Mouse (Mus musculus) cerebellum, adult 2 months (tissue): Measurements from ENCODE around the gene Dhx38. TPM values are rescaled to one million over a fixed set of nuclear protein-coding genes. Genes with fewer than 3 reads are reported as not detected.
A peak's percentile ranks its signal among the peaks of the same experiment; 100 is the strongest.

Experiments used
- DNase-seq, 2 experiments: peaks; one replicate each; pipeline ENCODE4 v3.0.0; 2021
- H3K27ac ChIP-seq: fragments of 200-500 bp; 2 replicates; pipeline ENCODE4 v1.5.1; 2012; ENCODE audit warnings: low read length, control low read depth, inconsistent platforms; ENCODE audit not compliant: insufficient read depth
- H3K27me3 ChIP-seq: fragments of 200-500 bp; 2 replicates; pipeline ENCODE4 v1.6.1; 2012; ENCODE audit warnings: inconsistent platforms, mild to moderate bottlenecking, low read length, moderate library complexity; ENCODE audit not compliant: control insufficient read depth, insufficient read depth
- H3K4me1 ChIP-seq: fragments of 200-500 bp; 2 replicates; pipeline ENCODE4 v1.6.1; 2011; ENCODE audit warnings: low read length; ENCODE audit not compliant: control insufficient read depth, insufficient read depth
- H3K4me3 ChIP-seq: fragments of 200-500 bp; replicated peaks from 2 replicates; pipeline ENCODE3; 2011; ENCODE audit warnings: mild to moderate bottlenecking, low read depth, low read length, control low read depth; ENCODE audit not compliant: insufficient read depth
- CTCF ChIP-seq: fragments of 200-500 bp; IDR thresholded peaks from 2 replicates; pipeline ENCODE4 v1.5.1; 2011; ENCODE audit warnings: low read depth, mild to moderate bottlenecking, control low read depth, low read length, moderate library complexity, borderline replicate concordance; ENCODE audit not compliant: insufficient read depth
- POLR2A ChIP-seq: fragments of 200-500 bp; IDR thresholded peaks from 2 replicates; pipeline ENCODE4 v1.6.1; 2011; ENCODE audit warnings: low read length, control low read depth, borderline replicate concordance; ENCODE audit not compliant: insufficient read depth
- WGBS: fragments of 180-500 bp; shearing (Covaris S2); methylation state at CpG from one replicate; pipeline ENCODE4 v1.1.7; 2018; 5-methylcytosine and 5-hydroxymethylcytosine counted together
- polyA plus RNA-seq: library from polyadenylated mRNA; depleted of rRNA; stranded (reverse); fragments of >200 nt; gene quantifications from 2 replicates; pipeline ENCODE4 v1.2.3, GENCODE M21; 2012; rRNA removed

The Dhx38 gene
- polyA plus RNA-seq, 1 experiment: 23.8 TPM

- Histone ChIP-seq H3K4me1 (no peaks in the 10 kb centered on the region), H3K27ac (no peak overlapping the region), H3K4me3 (no peak overlapping the region), H3K27me3 (no peaks in the 10 kb centered on the region)
- WGBS: 64% methylated on average over 5 of the region's 5 CpGs
- DNase-seq: no peak
- TF ChIP-seq POLR2A (no peak), CTCF (no peak)
Observed at GRCm38 (mm10) chr8:109542165-109542564, 23.5 kb downstream of the Dhx38 start.

GRCm38 (mm10) chr8:109536703-109537102 lies 29.0 kb downstream of the Dhx38 start:
- TF ChIP-seq CTCF (peak; percentile 55), POLR2A (no peak)
- Histone ChIP-seq H3K4me1 (no peaks in the 10 kb centered on the region), H3K27ac (no peak overlapping the region), H3K4me3 (no peak overlapping the region), H3K27me3 (no peaks in the 10 kb centered on the region)
- WGBS: 10% methylated on average over 5 of the region's 5 CpGs
- DNase-seq: peak; percentile 42 to 65

DNA sequence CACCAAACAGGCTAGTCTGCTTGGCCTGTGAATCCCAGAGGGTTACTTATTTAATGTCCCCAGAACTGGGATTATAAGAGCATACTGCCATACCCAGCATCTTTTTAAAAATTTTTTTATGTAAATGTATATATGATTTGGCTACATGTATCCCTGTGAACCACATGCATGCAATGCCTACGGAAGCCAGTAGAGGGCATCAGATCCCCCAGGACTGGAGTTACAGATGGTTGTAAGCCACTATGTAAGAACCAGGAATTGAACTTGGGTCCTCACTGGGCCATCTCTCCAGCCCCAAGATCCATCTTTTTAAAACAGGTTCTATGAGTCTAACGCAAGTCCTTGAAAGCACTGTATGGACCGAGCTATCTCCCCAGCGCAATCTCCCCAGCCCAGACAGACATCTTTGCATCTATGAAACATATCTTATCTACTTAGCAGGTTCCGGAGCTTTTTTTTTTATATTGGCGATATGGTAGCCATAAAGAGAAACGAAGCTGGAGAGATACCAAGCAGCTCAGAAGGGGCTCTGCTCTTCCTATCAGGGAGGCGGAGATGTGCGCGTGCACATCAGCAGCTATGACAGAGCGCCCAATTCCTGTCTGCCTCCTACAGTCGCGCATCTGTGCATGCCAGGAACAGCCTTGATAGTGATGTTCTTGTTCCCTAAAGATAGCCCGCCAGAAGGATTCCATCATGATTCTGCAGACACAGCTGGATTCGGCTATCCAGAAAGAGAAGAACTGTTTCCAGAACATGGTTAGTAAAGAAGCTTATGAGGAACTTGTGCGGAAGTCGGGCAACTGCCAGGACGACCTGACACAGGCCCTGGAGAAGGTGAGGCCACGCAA lies 30.3 kb downstream of the Dhx38 start:
- TF ChIP-seq POLR2A (no peak), CTCF (peak; percentile 30; the same call in 1 of the 2 replicates)
- Histone ChIP-seq H3K27ac (no peak overlapping the region), H3K27me3 (no peaks in the 10 kb centered on the region), H3K4me1 (no peaks in the 10 kb centered on the region), H3K4me3 (no peak overlapping the region)
- 86% methylated on average over 19 of the region's 19 CpGs for WGBS
- no peak for DNase-seq

DNA sequence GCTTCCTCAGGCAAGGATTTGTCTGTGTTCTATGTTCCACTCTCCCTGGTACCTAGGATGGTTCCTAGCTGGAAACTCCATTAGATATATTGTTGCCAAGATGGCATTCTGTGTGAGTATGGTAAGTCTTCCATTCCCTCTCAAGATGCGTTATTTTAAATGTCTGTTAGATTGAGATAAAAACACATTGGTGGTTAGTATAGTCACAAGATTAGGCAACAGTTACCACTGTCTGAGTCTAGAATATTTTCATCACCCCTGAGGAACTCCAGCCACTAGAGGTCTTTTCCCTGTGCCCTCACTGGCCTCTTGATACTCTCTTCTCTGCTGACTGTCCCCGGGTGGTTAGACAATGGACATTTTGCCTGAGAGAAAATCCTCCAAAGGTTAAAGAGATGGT lies 41.7 kb downstream of the Dhx38 start:
- Histone ChIP-seq H3K4me1 (no peaks in the 10 kb centered on the region), H3K4me3 (no peak overlapping the region), H3K27me3 (no peaks in the 10 kb centered on the region), H3K27ac (no peak overlapping the region)
- TF ChIP-seq POLR2A (no peak), CTCF (no peak)
- no peak for DNase-seq
- WGBS: 79% methylated on average over 2 of the region's 2 CpGs

DNA sequence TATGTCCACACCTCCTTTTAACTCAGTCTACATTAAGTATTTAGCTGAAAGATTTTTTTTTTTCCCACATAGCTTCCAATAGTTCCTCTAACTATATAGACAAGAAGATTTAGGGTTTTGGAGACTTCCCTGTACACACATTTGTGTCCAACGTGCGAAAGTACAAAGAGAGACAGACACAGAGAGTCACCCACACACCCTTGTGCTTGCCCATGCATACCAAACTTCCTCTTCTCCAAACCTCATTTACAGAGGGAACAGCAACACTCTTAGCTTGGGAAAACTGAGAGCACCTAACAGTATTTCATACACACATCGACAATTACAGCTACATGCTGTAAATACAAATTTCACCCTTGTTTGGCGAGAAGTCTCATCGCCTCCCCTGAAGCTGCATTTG lies 60.1 kb downstream of the Dhx38 start:
- DNase-seq: no peak
- no peak for TF ChIP-seq POLR2A
- no peak for TF ChIP-seq CTCF
- Histone ChIP-seq H3K27me3 (no peaks in the 10 kb centered on the region), H3K4me1 (no peaks in the 10 kb centered on the region), H3K4me3 (no peak overlapping the region), H3K27ac (no peak overlapping the region)
- WGBS: 89% methylated on average over 5 of the region's 5 CpGs

- TF ChIP-seq CTCF: no peak
- TF ChIP-seq POLR2A: no peak
- no peak overlapping the region for H3K4me3 ChIP-seq
- WGBS: 60% methylated on average over 1 of the region's 1 CpGs
- H3K4me1 ChIP-seq: no peaks in the 10 kb centered on the region
- H3K27ac ChIP-seq: no peak overlapping the region
- H3K27me3 ChIP-seq: no peaks in the 10 kb centered on the region
- no peak for DNase-seq
Observed at GRCm38 (mm10) chr8:109503566-109503965, 62.1 kb downstream of the Dhx38 start.

- Histone ChIP-seq H3K27ac (no peak overlapping the region), H3K27me3 (no peaks in the 10 kb centered on the region), H3K4me1 (no peaks in the 10 kb centered on the region), H3K4me3 (no peak overlapping the region)
- TF ChIP-seq CTCF: no peak
- no peak for TF ChIP-seq POLR2A
- 90% methylated on average over 16 of the region's 16 CpGs for WGBS
- no peak for DNase-seq
Observed at GRCm38 (mm10) chr8:109499009-109499717, 66.5 kb downstream of the Dhx38 start.

Other genes starting within 250 kb of the Dhx38 start
- 0.36 and 0.80 TPM in 2 replicates for gene Pmfbp1, start 71.8 kb downstream of the Dhx38 start, polyA plus RNA-seq
- gene Txnl4b, start within 50 bp of the Dhx38 start, polyA plus RNA-seq: 9.8 and 10.3 TPM in 2 replicates
- 0.38 and 0.44 TPM in 2 replicates for gene Hp, start 13.3 kb upstream of the Dhx38 start, polyA plus RNA-seq
- gene Dhodh, start 42.8 kb upstream of the Dhx38 start, polyA plus RNA-seq: 29.4 and 31.6 TPM in 2 replicates
- 0.08 TPM in 1 of 2 replicates, not detected in the other for gene Pkd1l3, start 48.7 kb upstream of the Dhx38 start, polyA plus RNA-seq
- gene Ist1, start 127.4 kb upstream of the Dhx38 start, polyA plus RNA-seq: 88.2 and 90.7 TPM in 2 replicates
- 30.9 and 32.0 TPM in 2 replicates for gene Zfp821, start 139.7 kb upstream of the Dhx38 start, polyA plus RNA-seq
- gene Atxn1l, start 171.9 kb upstream of the Dhx38 start, polyA plus RNA-seq: 14.6 and 16.0 TPM in 2 replicates
- 74.4 and 80.0 TPM in 2 replicates for gene Ap1g1, start 212.7 kb upstream of the Dhx38 start, polyA plus RNA-seq